Mouse (Mus musculus): ENCODE measurements around the gene Rps18.

Rps18 gene

GRCm38 (mm10) chr17:33947430-33948089, 8.2 kb downstream of the Rps18 start:
- no peak for DNase-seq (ENCODE audit: low read depth, low spot score)

- DNase-seq (ENCODE audit: low read depth, low spot score): no peak
Observed at GRCm38 (mm10) chr17:33943454-33943853, 12.3 kb downstream of the Rps18 start.

- DNase-seq (ENCODE audit: low read depth, low spot score): no peak
Observed at GRCm38 (mm10) chr17:33941381-33941780, 14.4 kb downstream of the Rps18 start.

- DNase-seq (ENCODE audit: low read depth, low spot score): peak; percentile 63
Observed at GRCm38 (mm10) chr17:33940981-33941380, 14.8 kb downstream of the Rps18 start.

- DNase-seq (ENCODE audit: low read depth, low spot score): peak; percentile 97
Observed at GRCm38 (mm10) chr17:33940206-33940805, 15.5 kb downstream of the Rps18 start, which contains the start of the genes Pfdn6 and Wdr46. Pfdn6 (minus strand) TSS chr17:33940343. Wdr46 (plus strand) TSS chr17:33940660.

- DNase-seq (ENCODE audit: low read depth, low spot score): no peak
Observed at GRCm38 (mm10) chr17:33938783-33939182, 17.0 kb downstream of the Rps18 start.

GRCm38 (mm10) chr17:33936993-33937392, 18.8 kb downstream of the Rps18 start:
- no peak for DNase-seq (ENCODE audit: low read depth, low spot score)

GRCm38 (mm10) chr17:33935422-33936055, 20.3 kb downstream of the Rps18 start:
- DNase-seq (ENCODE audit: low read depth, low spot score): no peak

GRCm38 (mm10) chr17:33932970-33933369, 22.8 kb downstream of the Rps18 start:
- DNase-seq (ENCODE audit: low read depth, low spot score): no peak

GRCm38 (mm10) chr17:33932448-33932847, 23.4 kb downstream of the Rps18 start:
- no peak for DNase-seq (ENCODE audit: low read depth, low spot score)

GRCm38 (mm10) chr17:33931947-33932346, 23.9 kb downstream of the Rps18 start:
- no peak for DNase-seq (ENCODE audit: low read depth, low spot score)

- no peak for DNase-seq (ENCODE audit: low read depth, low spot score)
Observed at GRCm38 (mm10) chr17:33931159-33931866, 24.5 kb downstream of the Rps18 start.

GRCm38 (mm10) chr17:33930280-33931158, 25.3 kb downstream of the Rps18 start:
- DNase-seq (ENCODE audit: low read depth, low spot score): peak; percentile 79

GRCm38 (mm10) chr17:33929371-33930279, 26.2 kb downstream of the Rps18 start, which contains the start of gene Rgl2:
Rgl2 (plus strand) TSS chr17:33929543.
- peak; percentile 85 for DNase-seq (ENCODE audit: low read depth, low spot score)

- DNase-seq (ENCODE audit: low read depth, low spot score): no peak
Observed at GRCm38 (mm10) chr17:33928251-33928947, 27.4 kb downstream of the Rps18 start.

- peak; percentile 49 for DNase-seq (ENCODE audit: low read depth, low spot score)
Observed at GRCm38 (mm10) chr17:33926207-33926932, 29.4 kb downstream of the Rps18 start.

- DNase-seq (ENCODE audit: low read depth, low spot score): no peak
Observed at GRCm38 (mm10) chr17:33925406-33926116, 30.2 kb downstream of the Rps18 start.

Data from 3T3-L1 (cell line).